Mouse (Mus musculus): ENCODE data around the gene Optc. TPM values are rescaled to one million over a fixed set of nuclear protein-coding genes. Genes with fewer than 3 reads are reported as not detected.

The Optc gene
- total RNA-seq, 1 experiment: 0.36 TPM

- Histone ChIP-seq H3K9me3 (ENCODE audit: control insufficient read depth, insufficient read depth, low read depth, low read length) (no peaks in the 10 kb centered on the region), H3K36me3 (ENCODE audit: control insufficient read depth, insufficient read depth, low read length, poor library complexity, severe bottlenecking) (no peaks in the 10 kb centered on the region), H3K4me3 (ENCODE audit: insufficient read depth in 1 of 2, low read depth in 1 of 2, low read length in 2 of 2, poor library complexity in 1 of 2, severe bottlenecking in 1 of 2) (no peak overlapping the region), H3K4me1 (ENCODE audit: control insufficient read depth in 2 of 2, insufficient read depth in 2 of 2, low read length in 2 of 2, poor library complexity in 1 of 2) (peaks cover 4 to 12% of the 10 kb centered on the region in 2 experiments; a peak in 3 of 4 replicates), H3K27ac (ENCODE audit: insufficient read depth, low read depth, low read length, poor library complexity, severe bottlenecking) (no peak overlapping the region), H3K9ac (ENCODE audit: insufficient read depth, low read depth, low read length, poor library complexity, severe bottlenecking) (no peak overlapping the region)
- in situ Hi-C loops (cut with MboI; ENCODE audit: low sequenced_read_pairs in 2 of 2, unreplicated experiment in 2 of 2): no loop called here
- no peak for TF ChIP-seq HCFC1 (IDR thresholded peaks at IDR 0.05; ENCODE audit: borderline replicate concordance, insufficient read depth, low read length)
- no peak for TF ChIP-seq ZC3H11A (IDR thresholded peaks at IDR 0.05; ENCODE audit: borderline replicate concordance, low read depth, low read length)
- TF ChIP-seq CHD2 (IDR thresholded peaks at IDR 0.05; ENCODE audit: low read depth, low read length): no peak
- no peak for TF ChIP-seq ZNF384 (IDR thresholded peaks at IDR 0.05; ENCODE audit: low read depth, low read length)
- no peak for TF ChIP-seq MAFK (IDR thresholded peaks at IDR 0.05; ENCODE audit: insufficient read depth, low read depth, low read length)
- DNase-seq (ENCODE audit: low read depth, low spot score): no peak
These were observed 50.6 kb downstream of the Optc start for GRCm38 (mm10) chr1:133857171-133857570.

- no peak overlapping the region for H3K4me3 ChIP-seq (ENCODE audit: insufficient read depth in 1 of 2, low read depth in 1 of 2, low read length in 2 of 2, poor library complexity in 1 of 2, severe bottlenecking in 1 of 2)
- no peak for TF ChIP-seq HCFC1 (IDR thresholded peaks at IDR 0.05; ENCODE audit: borderline replicate concordance, insufficient read depth, low read length)
- TF ChIP-seq MAFK (IDR thresholded peaks at IDR 0.05; ENCODE audit: insufficient read depth, low read depth, low read length): no peak
- TF ChIP-seq CHD2 (IDR thresholded peaks at IDR 0.05; ENCODE audit: low read depth, low read length): no peak
- TF ChIP-seq ZNF384 (IDR thresholded peaks at IDR 0.05; ENCODE audit: low read depth, low read length): no peak
- TF ChIP-seq ZC3H11A (IDR thresholded peaks at IDR 0.05; ENCODE audit: borderline replicate concordance, low read depth, low read length): no peak
- no peak overlapping the region for H3K9ac ChIP-seq (ENCODE audit: insufficient read depth, low read depth, low read length, poor library complexity, severe bottlenecking)
- no peaks in the 10 kb centered on the region for H3K36me3 ChIP-seq (ENCODE audit: control insufficient read depth, insufficient read depth, low read length, poor library complexity, severe bottlenecking)
- H3K27ac ChIP-seq (ENCODE audit: insufficient read depth, low read depth, low read length, poor library complexity, severe bottlenecking): no peak overlapping the region
- no peaks in the 10 kb centered on the region for H3K9me3 ChIP-seq (ENCODE audit: control insufficient read depth, insufficient read depth, low read depth, low read length)
- H3K4me1 ChIP-seq (ENCODE audit: control insufficient read depth in 2 of 2, insufficient read depth in 2 of 2, low read length in 2 of 2, poor library complexity in 1 of 2): peaks cover 4 to 12% of the 10 kb centered on the region in 2 experiments; a peak in 3 of 4 replicates
- in situ Hi-C loops (cut with MboI; ENCODE audit: low sequenced_read_pairs in 2 of 2, unreplicated experiment in 2 of 2): no loop called here
- DNase-seq (ENCODE audit: low read depth, low spot score): no peak
These were observed 51.1 kb downstream of the Optc start for GRCm38 (mm10) chr1:133856655-133857054.

- H3K36me3 ChIP-seq (ENCODE audit: control insufficient read depth, insufficient read depth, low read length, poor library complexity, severe bottlenecking): no peaks in the 10 kb centered on the region
- peaks cover 4 to 12% of the 10 kb centered on the region in 2 experiments; a peak in 3 of 4 replicates for H3K4me1 ChIP-seq (ENCODE audit: control insufficient read depth in 2 of 2, insufficient read depth in 2 of 2, low read length in 2 of 2, poor library complexity in 1 of 2)
- H3K9ac ChIP-seq (ENCODE audit: insufficient read depth, low read depth, low read length, poor library complexity, severe bottlenecking): no peak overlapping the region
- DNase-seq (ENCODE audit: low read depth, low spot score): no peak
- in situ Hi-C loops (cut with MboI; ENCODE audit: low sequenced_read_pairs in 2 of 2, unreplicated experiment in 2 of 2): no loop called here
- H3K4me3 ChIP-seq (ENCODE audit: insufficient read depth in 1 of 2, low read depth in 1 of 2, low read length in 2 of 2, poor library complexity in 1 of 2, severe bottlenecking in 1 of 2): no peak overlapping the region
- H3K9me3 ChIP-seq (ENCODE audit: control insufficient read depth, insufficient read depth, low read depth, low read length): no peaks in the 10 kb centered on the region
- no peak for TF ChIP-seq CHD2 (IDR thresholded peaks at IDR 0.05; ENCODE audit: low read depth, low read length)
- TF ChIP-seq ZC3H11A (IDR thresholded peaks at IDR 0.05; ENCODE audit: borderline replicate concordance, low read depth, low read length): no peak
- TF ChIP-seq ZNF384 (IDR thresholded peaks at IDR 0.05; ENCODE audit: low read depth, low read length): no peak
- no peak for TF ChIP-seq MAFK (IDR thresholded peaks at IDR 0.05; ENCODE audit: insufficient read depth, low read depth, low read length)
- TF ChIP-seq HCFC1 (IDR thresholded peaks at IDR 0.05; ENCODE audit: borderline replicate concordance, insufficient read depth, low read length): no peak
- H3K27ac ChIP-seq (ENCODE audit: insufficient read depth, low read depth, low read length, poor library complexity, severe bottlenecking): no peak overlapping the region
These were observed 51.7 kb downstream of the Optc start for GRCm38 (mm10) chr1:133856133-133856541.

GRCm38 (mm10) chr1:133855274-133856017 lies 52.4 kb downstream of the Optc start:
- peaks cover 4 to 12% of the 10 kb centered on the region in 2 experiments; a peak in 3 of 4 replicates for H3K4me1 ChIP-seq (ENCODE audit: control insufficient read depth in 2 of 2, insufficient read depth in 2 of 2, low read length in 2 of 2, poor library complexity in 1 of 2)

More at GRCm38 (mm10) chr1:133855274-133856017, 52.4 kb downstream of the Optc start:
- H3K9me3 ChIP-seq (ENCODE audit: control insufficient read depth, insufficient read depth, low read depth, low read length): no peaks in the 10 kb centered on the region
- no peak overlapping the region; the same call in 1 of the 2 replicates for H3K27ac ChIP-seq (ENCODE audit: insufficient read depth, low read depth, low read length, poor library complexity, severe bottlenecking)
- H3K4me3 ChIP-seq (ENCODE audit: insufficient read depth in 1 of 2, low read depth in 1 of 2, low read length in 2 of 2, poor library complexity in 1 of 2, severe bottlenecking in 1 of 2): no peak overlapping the region
- DNase-seq (ENCODE audit: low read depth, low spot score): no peak
- H3K36me3 ChIP-seq (ENCODE audit: control insufficient read depth, insufficient read depth, low read length, poor library complexity, severe bottlenecking): no peaks in the 10 kb centered on the region
- in situ Hi-C loops (cut with MboI; ENCODE audit: low sequenced_read_pairs in 2 of 2, unreplicated experiment in 2 of 2): no loop called here
- no peak overlapping the region for H3K9ac ChIP-seq (ENCODE audit: insufficient read depth, low read depth, low read length, poor library complexity, severe bottlenecking)
- TF ChIP-seq CHD2 (IDR thresholded peaks at IDR 0.05; ENCODE audit: low read depth, low read length) (no peak), ZNF384 (IDR thresholded peaks at IDR 0.05; ENCODE audit: low read depth, low read length) (no peak; the same call in 1 of the 2 replicates), ZC3H11A (IDR thresholded peaks at IDR 0.05; ENCODE audit: borderline replicate concordance, low read depth, low read length) (no peak), HCFC1 (IDR thresholded peaks at IDR 0.05; ENCODE audit: borderline replicate concordance, insufficient read depth, low read length) (no peak), MAFK (IDR thresholded peaks at IDR 0.05; ENCODE audit: insufficient read depth, low read depth, low read length) (no peak)
